Mouse (Mus musculus) CH12.LX (cell line): ENCODE measurements around the gene Thoc2. TPM values are rescaled to one million over a fixed set of nuclear protein-coding genes. Genes with fewer than 3 reads are reported as not detected.

Experiments
- DNase-seq: peaks from one replicate; pipeline ENCODE4 v3.0.0-alpha.2; 2013; ENCODE audit errors: extremely low read depth
- H3K27ac ChIP-seq: 2 replicates; pipeline ENCODE4 v1.5.1; 2012; ENCODE audit warnings: low read depth, mild to moderate bottlenecking, control low read depth, moderate library complexity; ENCODE audit not compliant: insufficient read depth
- H3K27me3 ChIP-seq: replicated peaks from 2 replicates; pipeline ENCODE3; 2012; ENCODE audit warnings: inconsistent platforms
- H3K36me3 ChIP-seq, 2 experiments: replicated peaks in 1 of 2; 2 replicates each; pipeline versions ENCODE3 to v1.6.1; 2012; ENCODE audit warnings: inconsistent platforms in 1 of 2, low read length in 1 of 2, mild to moderate bottlenecking in 1 of 2, mixed read lengths in 1 of 2, moderate library complexity in 1 of 2; ENCODE audit not compliant: control insufficient read depth in 1 of 2, insufficient read depth in 1 of 2
- H3K4me1 ChIP-seq, 2 experiments: 2 replicates each; pipeline ENCODE4 v1.6.1; 2012; ENCODE audit warnings: inconsistent platforms in 1 of 2, moderate library complexity in 1 of 2; ENCODE audit not compliant: insufficient read depth in 2 of 2, control insufficient read depth in 1 of 2
- H3K4me2 ChIP-seq: 2 replicates; pipeline ENCODE4 v1.6.1; 2012; ENCODE audit warnings: low read depth, mild to moderate bottlenecking, control low read depth; ENCODE audit not compliant: poor library complexity, insufficient read depth, severe bottlenecking
- H3K4me3 ChIP-seq, 3 experiments: fragments of 150-350 bp in 1 of 3; sonication (generic) in 1 of 3; replicated peaks in 1 of 3; 2 replicates each; pipeline versions ENCODE3 to v1.5.1; 2011 to 2012; ENCODE audit warnings: low read depth in 2 of 3, low read length in 2 of 3, mild to moderate bottlenecking in 2 of 3, moderate library complexity in 2 of 3, control low read depth in 1 of 3, improper control_type of control experiment in 1 of 3, inconsistent platforms in 1 of 3, mixed read lengths in 1 of 3; ENCODE audit not compliant: poor library complexity in 1 of 3
- H3K79me2 ChIP-seq: replicated peaks from 2 replicates; pipeline ENCODE4 v1.6.1; 2012; ENCODE audit warnings: mild to moderate bottlenecking, moderate library complexity; ENCODE audit not compliant: control insufficient read depth, poor library complexity, insufficient read depth, severe bottlenecking; ENCODE audit errors: extremely low read depth
- H3K9ac ChIP-seq: 2 replicates; pipeline ENCODE4 v1.6.1; 2012; ENCODE audit warnings: low read depth, mild to moderate bottlenecking, control low read depth, moderate library complexity; ENCODE audit not compliant: insufficient read depth
- H3K9me3 ChIP-seq: replicated peaks from 2 replicates; pipeline ENCODE3; 2012; ENCODE audit warnings: low read length, inconsistent platforms, mixed read lengths
- BHLHE40 ChIP-seq: IDR thresholded peaks from 2 replicates; pipeline ENCODE4 v1.6.1; 2011; ENCODE audit warnings: mild to moderate bottlenecking, low read depth, low read length, improper control_type of control experiment
- CHD2 ChIP-seq: IDR thresholded peaks from 2 replicates; pipeline ENCODE4 v1.6.1; 2011; ENCODE audit warnings: low read length, improper control_type of control experiment
- E2F4 ChIP-seq: IDR thresholded peaks from 2 replicates; pipeline ENCODE4 v1.6.1; 2011; ENCODE audit warnings: low read depth, low read length, improper control_type of control experiment; ENCODE audit not compliant: insufficient replicate concordance
- EP300 ChIP-seq: IDR thresholded peaks from 2 replicates; pipeline ENCODE4 v1.6.1; 2011; ENCODE audit warnings: low read length, improper control_type of control experiment
- ETS1 ChIP-seq: conservative IDR thresholded peaks from 2 replicates; pipeline ENCODE4 v1.6.1; 2012; ENCODE audit warnings: low read depth, mild to moderate bottlenecking, inconsistent platforms, low read length, improper control_type of control experiment, moderate library complexity
- GABPA ChIP-seq: IDR thresholded peaks from 2 replicates; pipeline ENCODE4 v1.6.1; 2012; ENCODE audit warnings: low read depth, low read length, improper control_type of control experiment, inconsistent platforms; ENCODE audit not compliant: insufficient replicate concordance
- JUN ChIP-seq: IDR thresholded peaks from 2 replicates; pipeline ENCODE4 v1.6.1; 2011; ENCODE audit warnings: low read depth, mild to moderate bottlenecking, low read length, improper control_type of control experiment, moderate library complexity; ENCODE audit not compliant: insufficient read depth
- MAFK ChIP-seq: IDR thresholded peaks from 2 replicates; pipeline ENCODE4 v1.6.1; 2011; ENCODE audit warnings: low read length, improper control_type of control experiment; ENCODE audit not compliant: insufficient replicate concordance
- MAZ ChIP-seq: IDR thresholded peaks from 2 replicates; pipeline ENCODE4 v1.6.1; 2012; ENCODE audit warnings: low read depth, mild to moderate bottlenecking, inconsistent platforms, low read length, improper control_type of control experiment, moderate library complexity
- MEF2A ChIP-seq: IDR thresholded peaks from 2 replicates; pipeline ENCODE4 v1.6.1; 2014; ENCODE audit warnings: low read depth, mild to moderate bottlenecking, inconsistent platforms, low read length, improper control_type of control experiment, borderline replicate concordance
- MXI1 ChIP-seq: IDR thresholded peaks from 2 replicates; pipeline ENCODE4 v1.6.1; 2011; ENCODE audit warnings: mild to moderate bottlenecking, low read depth, low read length, improper control_type of control experiment
- MYC ChIP-seq: IDR thresholded peaks from 2 replicates; pipeline ENCODE4 v1.6.1; 2011; ENCODE audit warnings: low read depth, mild to moderate bottlenecking, improper control_type of control experiment, low read length
- PAX5 ChIP-seq: IDR thresholded peaks from 2 replicates; pipeline ENCODE4 v1.6.1; 2012; ENCODE audit warnings: low read length, inconsistent platforms, mixed read lengths
- POLR2A ChIP-seq: IDR thresholded peaks from 2 replicates; pipeline ENCODE4 v1.6.1; 2011; ENCODE audit warnings: low read depth, mild to moderate bottlenecking, improper control_type of control experiment, low read length
- RCOR1 ChIP-seq: conservative IDR thresholded peaks from 2 replicates; pipeline ENCODE4 v1.6.1; 2012; ENCODE audit warnings: low read depth, mild to moderate bottlenecking, inconsistent platforms, low read length, improper control_type of control experiment
- UBTF ChIP-seq: IDR thresholded peaks from 2 replicates; pipeline ENCODE4 v1.6.1; 2012; ENCODE audit warnings: low read depth, mild to moderate bottlenecking, inconsistent platforms, low read length, improper control_type of control experiment, moderate library complexity
- ZKSCAN1 ChIP-seq: IDR thresholded peaks from 2 replicates; pipeline ENCODE4 v1.6.1; 2012; ENCODE audit warnings: low read depth, inconsistent platforms, low read length, improper control_type of control experiment, borderline replicate concordance
- ZMIZ1 ChIP-seq: IDR thresholded peaks from 2 replicates; pipeline ENCODE4 v1.6.1; 2012; ENCODE audit warnings: low read depth, mild to moderate bottlenecking, inconsistent platforms, low read length, improper control_type of control experiment
- dilution Hi-C: fragments of 300-500 bp; cut with MboI; formaldehyde crosslinking; loops from 2 replicates; pipeline ENCODE4 v1.14.3; 2020; ENCODE audit warnings: low sequenced_read_pairs; ENCODE audit not compliant: extremely low pct_unique_long_range_greater_than_20kb, extremely low pct_ligation_motif_present
- in situ Hi-C: fragments of 300-500 bp; cut with MboI; formaldehyde crosslinking; loops from 3 replicates; pipeline ENCODE4 v1.14.3; 2019; ENCODE audit warnings: low sequenced_read_pairs, low pct_ligation_motif_present, low pct_unique_long_range_greater_than_20kb, mixed read lengths
- polyA plus RNA-seq: library from polyadenylated mRNA; unstranded; fragments of >175 nt; gene quantifications from 2 replicates; pipeline ENCODE4 v1.2.1, GENCODE M21; 2012; ENCODE audit warnings: low read depth; ENCODE audit not compliant: insufficient read length
- total RNA-seq, 2 experiments: library from RNA; depleted of rRNA; stranded (reverse); fragments of 300-350 nt in 1 of 2; fragments of >200 nt in 1 of 2; gene quantifications; 2 replicates each; pipeline ENCODE4 v1.2.3; 2012 to 2014

Gene Thoc2
- total RNA-seq (2012; rRNA removed) (22.5 and 23.0 TPM in 2 replicates), total RNA-seq (2014; rRNA removed) (48.9 and 53.7 TPM in 2 replicates), polyA plus RNA-seq (63.7 and 77.1 TPM in 2 replicates)

DNA sequence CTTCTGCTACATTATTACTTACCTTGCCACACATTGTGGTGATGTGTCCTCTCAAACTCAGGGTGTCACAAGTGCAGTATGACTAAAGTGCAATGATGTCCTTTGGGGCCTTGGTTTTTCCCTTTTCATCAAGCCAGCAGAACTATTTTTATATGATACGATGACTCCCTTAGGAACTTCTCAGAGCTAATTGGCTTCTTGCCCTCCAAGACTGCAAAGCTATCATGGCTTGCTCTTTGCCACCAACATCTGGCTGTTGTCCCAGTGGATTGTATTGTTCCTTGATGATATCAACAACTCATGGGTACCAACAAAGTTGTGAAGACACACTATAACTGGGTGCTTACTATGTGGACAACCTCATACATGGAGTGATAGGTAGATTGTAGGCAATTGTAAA lies at the start of gene Thoc2:
Gene Thoc2 (minus strand): TSS at position 101 of the 400 bp plus-strand sequence.
- in situ Hi-C loops (no loop called here), dilution Hi-C loops (no loop called here)
- no peak within 1 kb of the TSS for H3K4me3 ChIP-seq
- no peak within 1 kb of the TSS for H3K9ac ChIP-seq
- DNase-seq: no peak
- no peak within 1 kb of the TSS for H3K4me2 ChIP-seq
- TF ChIP-seq EP300: no peak
- TF ChIP-seq MXI1: no peak
- TF ChIP-seq ETS1: no peak
- TF ChIP-seq MEF2A: no peak
- TF ChIP-seq ZKSCAN1: no peak
- no peak for TF ChIP-seq PAX5
- no peak for TF ChIP-seq MAFK
- no peak for TF ChIP-seq E2F4
- no peak for TF ChIP-seq MYC
- no peak for TF ChIP-seq RCOR1
- TF ChIP-seq, all 38 proteins: peak for 0
- Histone ChIP-seq H3K36me3 (no peaks in the 10 kb centered on the region), H3K9me3 (no peaks in the 10 kb centered on the region), H3K27me3 (no peaks in the 10 kb centered on the region), H3K27ac (no peak within 1 kb of the TSS), H3K79me2 (no peaks in the 10 kb centered on the region), H3K4me1 (no peaks in the 10 kb centered on the region)

GRCm38 (mm10) chrX:41970096-41970495 lies 49.6 kb upstream of the Thoc2 start:
- H3K79me2 ChIP-seq: no peaks in the 10 kb centered on the region
- no peak overlapping the region for H3K9ac ChIP-seq
- no peak overlapping the region for H3K27ac ChIP-seq
- in situ Hi-C loops (no loop called here), dilution Hi-C loops (no loop called here)
- no peaks in the 10 kb centered on the region for H3K27me3 ChIP-seq
- no peaks in the 10 kb centered on the region for H3K36me3 ChIP-seq
- TF ChIP-seq POLR2A: no peak
- no peak for TF ChIP-seq JUN
- no peak for TF ChIP-seq GABPA
- no peak for TF ChIP-seq UBTF
- no peak for TF ChIP-seq ZMIZ1
- no peak for TF ChIP-seq MAZ
- TF ChIP-seq CHD2: no peak
- TF ChIP-seq MYC: no peak
- TF ChIP-seq BHLHE40: no peak
- H3K4me2 ChIP-seq: no peak overlapping the region
- H3K9me3 ChIP-seq: no peaks in the 10 kb centered on the region
- no peaks in the 10 kb centered on the region for H3K4me1 ChIP-seq
- DNase-seq: no peak
- H3K4me3 ChIP-seq: no peak overlapping the region
